Mouse (Mus musculus): ENCODE data around the gene Iffo2. TPM values are rescaled to one million over a fixed set of nuclear protein-coding genes. Genes with fewer than 3 reads are reported as not detected.
A peak's percentile ranks its signal among the peaks of the same experiment; 100 is the strongest.

Gene Iffo2
- total RNA-seq, 2 experiments from 2014 or later: 18.8 to 19.4 TPM

DNA sequence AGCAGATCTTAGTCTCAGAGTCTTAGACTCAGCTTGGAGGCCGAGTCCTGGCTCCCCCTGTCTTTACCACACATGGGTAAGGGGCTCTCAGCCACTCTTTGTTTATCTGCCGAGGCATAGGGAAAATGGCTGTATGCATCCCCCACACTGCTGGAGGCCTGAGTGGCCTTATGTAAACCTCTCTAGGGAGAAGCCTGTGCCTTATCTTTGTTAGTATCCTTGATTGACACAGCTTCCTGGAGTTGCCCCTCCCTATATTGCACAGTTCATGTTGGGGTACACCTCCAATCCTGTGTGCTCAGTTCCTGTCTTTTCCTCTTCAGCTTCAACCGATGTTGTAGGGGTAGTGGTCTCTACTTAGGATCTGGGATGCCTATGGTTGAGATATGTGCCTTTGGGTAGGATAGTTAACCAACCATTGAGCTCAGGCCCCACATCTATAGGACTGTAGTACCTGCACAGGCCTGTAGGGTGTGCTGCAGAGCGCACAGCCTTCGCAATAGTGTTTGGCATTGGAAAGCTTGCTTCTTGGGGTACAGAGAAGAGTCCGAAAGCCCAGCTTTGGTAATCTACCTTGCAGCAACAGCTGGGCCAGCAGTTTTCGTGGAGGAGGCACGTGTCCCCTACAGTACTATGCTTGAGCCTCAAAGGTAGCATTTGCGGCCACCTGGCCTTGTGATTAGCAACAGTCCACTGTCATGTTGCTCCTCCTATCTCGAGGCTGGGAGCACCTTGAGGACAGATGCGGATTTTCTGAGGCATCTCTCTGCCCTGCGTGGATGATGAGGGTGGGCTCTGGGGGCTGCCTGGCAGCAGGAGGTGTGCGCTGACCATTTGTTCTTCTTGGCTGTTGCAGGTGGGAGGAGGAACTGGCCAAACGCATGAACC, 72.3 kb downstream of the Iffo2 start, which contains the start of gene Gm21969:
Gene Gm21969 (plus strand): TSS at position 830 of the 888 bp plus-strand sequence.
- DNase-seq (ENCODE audit: low spot score in 2 of 2): peak; percentile 51 to 60

DNA sequence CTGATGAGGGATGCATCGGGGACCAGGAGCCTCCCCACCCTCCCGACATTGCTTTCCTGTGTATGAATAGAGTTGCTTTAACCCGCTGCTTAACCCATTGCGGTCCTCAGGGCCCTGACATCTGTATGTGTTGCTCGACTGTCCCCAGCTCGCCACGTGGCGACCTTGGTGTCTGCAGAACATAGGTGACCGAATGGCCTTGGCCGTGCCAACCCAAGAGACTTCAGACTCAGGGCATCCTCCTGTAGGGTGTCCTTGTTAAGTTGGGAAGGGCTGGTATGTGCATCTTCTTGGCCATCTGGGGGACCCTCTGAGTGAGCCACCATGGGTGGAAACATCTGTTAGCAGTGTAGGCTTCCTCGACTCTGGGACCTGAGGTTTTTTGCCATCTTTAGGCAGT, 74.9 kb downstream of the Iffo2 start:
- DNase-seq (ENCODE audit: low spot score in 2 of 2): no peak

DNA sequence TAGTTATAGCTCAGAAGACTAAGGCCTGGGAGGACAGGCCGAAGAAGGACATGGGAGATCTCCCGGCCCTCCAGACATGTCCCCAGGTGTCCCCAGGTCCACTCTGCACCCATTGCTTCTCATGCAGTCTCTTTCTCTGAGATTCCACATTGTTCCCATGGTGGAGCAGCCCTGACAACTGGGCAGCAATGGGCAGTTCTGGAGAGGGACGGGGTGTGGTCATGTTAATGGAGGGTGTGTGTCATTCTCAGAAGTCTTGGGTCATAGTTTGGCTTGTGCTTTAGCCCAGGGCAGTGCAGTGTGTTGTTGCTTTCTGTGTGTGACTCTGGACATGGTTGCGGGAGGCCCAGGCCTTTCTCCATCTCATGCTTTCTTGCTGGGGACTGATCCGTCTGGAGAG, 76.4 kb downstream of the Iffo2 start:
- no peak for DNase-seq (ENCODE audit: low spot score in 2 of 2)

DNA sequence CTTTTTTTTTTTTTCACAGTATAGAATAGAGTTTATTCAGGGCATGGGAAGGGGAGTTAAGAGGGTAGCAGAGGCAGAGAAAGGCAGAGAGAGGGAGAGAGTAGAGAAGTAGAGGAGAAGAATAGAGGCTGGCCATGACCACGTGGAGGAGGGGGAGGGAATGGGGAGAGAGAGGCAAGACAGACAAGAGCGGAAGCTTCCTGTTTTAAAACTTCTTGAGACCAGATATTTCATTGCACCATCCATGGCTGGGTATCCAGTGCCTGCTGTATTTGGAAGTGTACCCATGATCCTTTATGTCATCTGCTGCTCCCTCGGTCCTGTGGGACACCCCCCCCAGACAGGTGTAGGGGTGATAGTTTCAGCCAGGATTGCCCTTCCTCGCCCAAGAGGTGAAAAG, 78.6 kb downstream of the Iffo2 start:
- no peak for DNase-seq (ENCODE audit: low spot score in 2 of 2)

DNA sequence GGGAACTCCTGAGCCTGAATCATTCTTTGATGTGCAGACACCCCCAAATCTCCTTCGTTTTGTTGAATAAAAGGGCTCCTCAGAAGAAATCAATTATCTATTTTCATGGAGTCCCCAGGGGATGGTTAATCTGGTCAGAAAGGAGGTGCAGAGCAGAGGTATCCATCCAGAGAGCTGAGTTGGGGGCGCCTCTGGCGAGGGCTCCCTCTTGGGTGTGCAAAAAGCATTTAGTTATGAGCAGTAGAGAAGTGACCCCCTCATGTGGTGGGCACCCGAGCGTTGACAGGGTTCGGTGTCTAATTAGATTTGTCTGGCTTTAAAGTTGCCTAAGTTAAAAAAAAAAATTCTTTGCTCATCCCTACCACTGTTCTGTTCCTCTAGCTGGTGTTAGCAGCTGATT, 80.6 kb downstream of the Iffo2 start:
- no peak for DNase-seq (ENCODE audit: low spot score in 2 of 2)

DNA sequence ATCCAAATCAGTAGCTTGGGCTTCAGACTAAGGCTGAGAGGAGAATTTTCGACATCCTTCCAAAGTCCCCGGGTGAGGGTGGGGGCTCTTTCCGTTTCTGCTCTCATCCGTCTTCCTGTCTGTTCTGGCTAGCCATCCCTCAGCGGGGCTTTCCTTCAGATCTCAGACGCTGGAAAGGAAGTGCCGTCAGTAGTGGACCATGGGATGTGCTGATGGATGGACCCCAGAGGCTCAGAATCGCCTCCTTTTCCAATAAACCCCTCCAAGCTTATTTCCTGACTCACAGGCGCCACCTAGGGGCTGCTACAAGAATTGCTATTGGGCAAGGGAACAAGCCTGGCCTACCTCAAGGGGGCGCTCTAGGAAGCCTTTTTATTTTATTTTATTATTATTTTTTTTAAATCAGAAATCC, 81.2 kb downstream of the Iffo2 start:
- peak; percentile 74 to 84 for DNase-seq (ENCODE audit: low spot score in 2 of 2)

DNA sequence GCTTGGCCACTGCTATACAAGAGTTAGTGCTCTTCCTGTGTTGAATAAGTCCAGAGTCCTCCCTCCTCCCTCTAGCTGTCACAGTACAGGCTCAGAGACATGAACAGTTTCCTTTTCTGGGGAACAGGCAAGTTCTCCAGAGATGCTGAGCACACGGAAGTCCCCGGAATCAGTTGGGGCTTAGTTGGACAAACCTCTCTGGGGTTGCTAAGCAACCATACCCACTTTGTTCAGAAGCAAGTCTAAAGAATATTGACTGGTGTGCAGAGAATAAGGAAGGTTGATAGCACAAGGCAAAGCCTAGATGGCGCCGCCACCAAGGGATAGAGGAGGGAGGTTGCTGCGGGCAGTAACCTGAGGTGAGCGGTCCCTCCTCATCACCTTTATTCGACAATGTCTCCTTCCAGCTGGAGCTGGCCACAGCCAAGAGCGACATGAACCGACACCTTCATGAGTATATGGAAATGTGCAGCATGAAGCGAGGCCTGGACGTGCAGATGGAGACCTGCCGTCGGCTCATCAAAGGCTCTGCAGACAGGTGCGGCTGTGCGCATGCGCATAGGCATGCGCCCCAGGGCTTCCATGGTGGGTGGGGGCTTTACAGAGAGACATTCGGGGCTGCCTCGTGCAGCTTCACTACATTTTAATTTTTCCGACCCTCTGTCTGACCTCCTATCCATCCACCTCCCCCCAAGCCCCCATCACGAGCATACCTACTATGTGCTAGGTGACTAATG, 84.3 kb downstream of the Iffo2 start:
- DNase-seq (ENCODE audit: low spot score in 2 of 2): no peak

DNA sequence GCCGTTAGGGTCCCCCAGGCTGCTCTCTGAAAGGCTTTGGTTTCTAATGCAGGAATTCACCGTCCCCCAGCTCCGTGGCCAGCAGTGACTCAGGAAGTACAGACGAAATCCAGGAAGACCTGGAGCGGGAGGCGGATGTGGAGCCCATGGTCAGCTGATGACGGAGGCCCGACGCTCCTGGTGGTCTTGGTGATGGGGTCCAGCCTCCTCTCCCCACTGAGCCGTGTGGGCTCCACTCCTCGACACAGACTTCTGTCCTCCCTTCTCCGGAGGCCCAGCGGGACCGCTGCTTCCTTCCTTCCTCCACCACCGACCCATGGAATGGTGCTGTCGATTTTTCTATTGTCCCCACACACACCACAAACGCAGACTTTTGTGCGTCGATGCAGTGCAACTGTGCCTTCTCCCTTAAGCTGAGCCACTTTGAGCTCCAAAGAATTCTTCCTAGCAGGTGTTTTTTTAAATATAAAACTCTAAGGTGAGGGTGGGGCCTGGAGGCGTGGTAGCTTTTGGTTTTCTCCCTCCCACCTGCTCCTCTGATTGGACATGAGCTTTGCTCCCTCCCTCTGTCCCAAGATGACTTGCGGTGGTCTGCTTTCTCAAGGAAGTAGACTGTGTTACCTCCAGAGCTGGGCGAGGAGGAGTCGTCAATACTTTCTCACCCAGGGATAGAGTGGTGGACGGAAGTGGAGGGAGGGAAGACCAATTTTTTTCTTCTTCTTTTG, 86.1 kb downstream of the Iffo2 start:
- DNase-seq (ENCODE audit: low spot score in 2 of 2): no peak

DNA sequence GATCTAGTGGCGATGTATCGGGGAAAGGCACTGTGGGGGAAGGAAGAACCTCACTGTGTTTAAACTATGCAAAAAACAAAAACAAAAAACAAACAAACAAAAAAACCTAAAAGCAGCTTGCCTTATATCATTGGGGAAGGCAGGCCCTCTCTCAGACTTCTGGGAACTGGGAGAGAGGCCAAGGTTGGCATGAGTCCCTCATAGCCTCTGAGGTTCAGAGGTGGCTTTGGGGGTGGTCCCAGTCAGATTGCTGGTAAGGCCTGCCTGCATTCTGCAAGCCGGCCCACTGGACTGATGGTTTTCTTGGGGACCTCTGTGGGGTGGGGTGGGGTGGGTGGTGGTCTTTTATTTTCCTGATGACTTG, 86.6 kb downstream of the Iffo2 start:
- no peak for DNase-seq (ENCODE audit: low spot score in 2 of 2)

DNA sequence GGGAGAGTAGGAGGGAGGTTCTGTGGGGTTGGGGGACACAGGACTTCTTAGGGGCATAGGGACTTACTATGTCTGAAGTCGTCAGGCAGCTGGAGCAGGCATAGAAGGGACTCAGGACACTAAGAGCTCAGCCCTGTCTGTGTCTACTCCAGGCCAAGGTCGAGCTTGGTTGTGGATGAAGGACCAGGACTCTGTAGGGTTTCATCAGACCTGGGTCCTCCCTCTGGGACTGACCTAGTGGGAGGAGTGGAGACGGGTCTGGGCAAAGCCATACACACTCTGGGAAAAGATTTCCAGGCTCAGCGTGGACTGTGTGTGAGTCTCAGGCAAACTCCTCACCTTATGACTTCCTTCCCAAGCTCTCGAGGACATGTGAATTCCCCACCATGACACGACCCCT, 89.4 kb downstream of the Iffo2 start:
- DNase-seq (ENCODE audit: low spot score in 2 of 2): no peak

DNA sequence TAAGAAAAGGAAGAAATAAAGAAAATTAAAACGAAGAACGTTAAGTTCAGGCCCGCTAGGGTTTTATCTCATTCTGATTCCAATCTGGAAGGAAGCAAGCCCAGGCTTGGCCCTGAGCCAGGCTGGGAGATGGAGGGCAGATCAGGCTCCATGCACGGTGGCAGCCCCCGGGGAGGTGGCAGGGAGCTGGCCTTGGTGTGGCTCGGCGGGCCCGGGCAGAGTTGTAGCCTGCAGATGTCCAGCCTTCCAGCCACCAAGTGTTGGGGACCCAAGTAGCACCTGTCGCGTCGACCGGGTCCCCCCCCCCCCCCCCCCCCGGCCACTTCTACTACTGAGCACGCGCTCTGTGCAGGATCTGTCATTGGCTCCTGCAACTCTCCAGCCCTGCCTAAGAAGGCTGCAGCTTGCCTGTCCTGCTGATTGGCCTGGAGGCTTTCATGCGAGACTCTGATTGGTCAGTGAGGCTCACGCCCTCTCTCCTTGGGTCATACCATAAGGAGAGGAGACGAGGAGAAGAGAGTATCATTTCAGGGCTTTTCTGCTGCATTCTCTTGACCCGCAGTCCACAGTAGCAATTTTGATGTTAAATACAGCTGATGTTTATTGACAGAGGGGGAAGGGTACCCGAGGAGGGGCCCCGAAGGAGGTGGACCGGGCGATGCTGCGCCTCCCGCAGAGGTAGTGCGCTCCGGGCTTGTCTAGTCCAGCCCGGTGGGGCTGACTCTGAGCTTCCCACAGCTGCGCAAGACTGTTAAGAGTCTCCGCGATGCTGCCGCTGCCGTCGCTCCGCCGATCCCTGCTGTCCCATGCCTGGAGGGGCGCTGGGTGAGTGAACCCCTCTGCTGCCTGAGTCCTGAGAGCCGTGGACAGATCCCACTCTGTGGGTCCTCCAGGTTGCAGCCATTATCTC, 92.3 kb downstream of the Iffo2 start, which contains the start of gene Aldh4a1:
Gene Aldh4a1 (plus strand): TSS at position 494 of the 910 bp plus-strand sequence.
- peak; percentile 82 to 90 for DNase-seq (ENCODE audit: low spot score in 2 of 2)

DNA sequence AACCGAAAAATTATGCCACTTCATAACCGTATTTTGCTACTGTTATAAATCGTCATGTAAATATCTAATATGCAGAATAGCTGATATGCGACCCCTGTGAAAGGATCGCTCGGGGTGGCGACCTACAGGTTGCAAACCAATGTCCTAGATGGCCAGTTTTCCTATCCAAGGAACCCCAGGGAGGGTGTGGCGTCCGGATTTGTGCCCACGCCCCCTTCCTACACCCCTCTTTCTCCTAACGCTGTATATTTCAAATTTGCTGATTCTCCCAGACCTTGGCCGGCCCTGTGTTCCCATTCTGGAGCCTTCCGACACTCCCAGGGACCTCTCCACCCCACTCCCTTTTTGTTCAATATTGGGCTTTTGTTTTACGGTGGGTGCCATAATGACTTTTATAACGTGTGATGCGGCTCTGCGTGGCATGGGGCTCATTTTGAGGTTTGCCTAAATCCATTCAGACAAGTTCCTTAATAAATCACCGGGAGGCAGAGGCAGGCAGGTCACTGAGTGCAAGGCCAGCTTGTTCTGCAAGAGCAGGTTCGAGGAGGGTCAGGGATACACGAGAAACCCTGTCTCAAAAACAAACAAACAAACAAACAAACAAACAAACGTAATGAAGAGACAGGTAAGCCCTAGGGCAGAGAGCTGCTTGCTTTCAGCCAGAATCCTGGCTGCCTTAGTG, 93.2 kb downstream of the Iffo2 start:
- no peak for DNase-seq (ENCODE audit: low spot score in 2 of 2)

DNA sequence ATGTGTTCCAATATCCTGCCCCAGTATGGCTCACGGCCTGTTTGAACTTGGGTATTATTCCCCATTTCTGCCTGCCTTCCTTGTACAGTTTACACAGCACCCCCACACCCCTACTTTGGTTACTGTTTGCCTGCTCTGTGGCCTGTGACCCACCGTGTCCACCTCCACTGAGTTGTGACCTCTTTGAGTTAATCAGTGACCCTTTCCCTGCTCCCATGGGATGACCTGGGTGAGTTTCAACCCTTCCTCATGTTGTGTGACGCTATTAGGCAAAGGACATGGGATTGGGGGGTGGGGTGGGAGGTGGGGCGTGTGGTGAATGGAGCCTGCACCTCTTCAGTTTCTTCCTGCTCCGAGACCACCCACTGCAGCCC, 93.8 kb downstream of the Iffo2 start:
- no peak for DNase-seq (ENCODE audit: low spot score in 2 of 2)

DNA sequence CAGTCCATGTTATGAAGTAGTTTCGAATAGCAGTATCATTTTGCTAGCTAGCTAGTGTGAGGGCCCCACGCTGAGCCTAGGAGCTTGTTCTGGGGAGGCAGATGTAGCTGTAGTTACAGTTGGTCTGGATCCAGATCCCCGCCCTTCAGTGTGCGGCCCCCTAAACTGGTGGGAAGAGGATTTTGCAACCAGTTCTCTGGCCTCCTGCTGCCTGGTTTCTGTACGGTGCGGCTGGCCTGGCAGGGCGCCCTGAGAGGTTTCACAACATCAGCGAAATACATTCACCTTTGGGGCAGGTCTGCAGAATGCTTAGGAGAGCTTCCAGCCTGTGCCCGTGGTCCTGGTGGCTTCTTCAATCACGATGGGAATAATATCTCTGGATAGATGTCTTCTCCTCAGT, 94.4 kb downstream of the Iffo2 start:
- DNase-seq (ENCODE audit: low spot score in 2 of 2): no peak

DNA sequence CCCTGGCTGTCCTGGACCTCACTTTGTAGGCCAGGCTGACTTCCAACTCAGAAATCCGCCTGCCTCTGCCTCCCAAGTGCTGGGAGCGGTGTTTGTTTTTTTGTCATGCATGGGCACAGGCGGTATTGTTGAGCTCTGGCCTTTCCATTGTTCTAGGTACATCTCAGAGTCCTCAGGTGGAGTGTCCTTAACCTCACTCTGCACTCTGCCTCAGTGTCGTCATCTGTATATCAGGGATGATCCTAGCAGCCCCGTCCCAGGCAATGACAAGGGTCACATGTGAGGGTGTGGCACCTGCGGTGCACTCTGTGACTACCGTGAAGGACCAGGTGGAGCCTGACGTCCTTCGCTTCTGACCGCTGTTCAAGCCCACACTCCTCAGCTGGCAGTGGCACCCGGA, 97.0 kb downstream of the Iffo2 start:
- no peak for DNase-seq (ENCODE audit: low spot score in 2 of 2)

DNA sequence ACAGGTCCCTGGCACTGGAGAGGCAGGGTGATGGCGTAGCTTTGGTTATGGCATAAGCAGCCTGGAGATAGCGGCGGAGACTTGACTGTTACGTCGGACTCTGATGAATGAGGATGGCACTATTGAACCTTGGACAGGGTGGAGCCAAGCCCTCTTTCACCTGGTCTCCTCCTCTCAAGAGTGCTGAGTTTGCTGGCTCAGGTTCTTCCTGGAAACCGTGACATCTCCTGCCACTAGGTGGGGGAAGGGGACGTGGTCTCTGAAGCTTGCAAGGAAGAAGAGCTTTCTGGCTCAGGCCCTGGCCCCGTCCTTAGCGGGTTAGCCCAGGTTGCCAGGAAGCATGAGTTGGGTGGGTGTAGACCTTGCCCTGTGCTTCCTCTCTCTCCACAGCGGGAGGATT, 99.8 kb downstream of the Iffo2 start:
- DNase-seq (ENCODE audit: low spot score in 2 of 2): no peak

DNA sequence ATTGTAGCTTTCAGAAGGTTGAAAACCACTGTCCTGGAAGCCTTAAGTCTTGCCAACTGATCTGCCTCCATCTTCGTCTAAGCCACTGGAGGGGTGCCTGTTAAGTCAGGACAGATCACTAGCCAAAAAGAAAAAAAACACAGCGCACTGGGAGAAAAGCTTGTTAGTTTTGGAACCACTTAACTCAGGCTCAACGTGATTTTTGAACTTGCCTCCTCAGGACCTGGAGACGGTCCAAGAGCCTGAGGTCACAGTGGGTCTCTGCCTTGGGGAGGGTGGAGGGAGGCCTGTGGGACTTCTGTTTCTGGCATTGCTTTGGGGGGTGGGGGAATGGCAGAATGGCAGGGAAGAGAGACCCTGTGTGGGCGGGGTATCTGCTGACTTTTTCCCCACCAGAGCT, 100.8 kb downstream of the Iffo2 start:
- DNase-seq (ENCODE audit: low spot score in 2 of 2): no peak

DNA sequence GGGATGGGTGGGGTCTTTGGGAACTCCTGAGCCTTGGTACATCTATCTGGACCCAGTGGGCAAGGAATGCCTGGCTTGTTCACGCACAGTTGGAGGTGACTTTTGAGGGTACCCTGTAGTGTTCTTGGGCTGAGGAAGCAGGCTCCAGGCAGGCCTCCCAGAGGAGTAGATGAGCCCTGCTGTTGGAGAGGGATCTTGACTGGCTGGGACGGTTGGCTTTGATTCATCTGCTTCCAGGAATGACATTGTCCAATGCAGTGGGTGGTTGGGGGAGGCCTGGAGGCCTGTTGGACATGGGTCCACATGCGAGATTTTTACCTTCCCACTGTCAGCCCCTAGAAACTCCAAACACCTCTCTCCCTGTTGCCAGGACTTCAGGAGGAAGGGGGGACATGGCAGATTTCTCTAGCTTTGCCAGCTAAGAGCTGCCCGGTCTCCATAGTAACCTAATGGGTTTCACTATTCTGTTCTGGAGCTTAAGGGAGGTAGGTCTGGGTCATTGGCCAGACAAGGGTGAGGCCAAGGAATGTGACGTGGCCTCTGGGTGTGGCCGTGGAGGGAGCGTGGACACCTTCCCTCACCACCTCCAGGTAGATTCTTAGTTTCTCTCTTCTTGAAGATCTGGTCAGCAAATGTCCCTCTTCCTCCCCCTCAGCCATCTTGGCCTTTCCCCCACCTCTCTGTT, 101.4 kb downstream of the Iffo2 start:
- DNase-seq (ENCODE audit: low spot score in 2 of 2): no peak

DNA sequence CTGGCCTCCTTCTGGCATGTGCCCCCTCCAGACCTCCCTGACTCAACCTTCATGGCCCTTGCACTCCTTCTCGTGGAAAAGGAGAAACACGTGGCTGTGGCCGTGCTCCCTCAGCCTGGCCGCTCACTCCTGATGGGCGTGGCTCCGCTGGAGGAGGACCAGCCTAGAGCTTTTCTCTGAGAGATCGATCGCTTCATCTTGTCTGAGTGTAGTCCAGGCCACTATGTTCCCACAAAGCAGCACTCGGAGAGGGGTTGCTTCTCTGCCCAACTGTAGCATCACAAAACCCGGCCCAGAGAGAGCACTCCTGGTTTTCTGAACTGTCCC, 101.9 kb downstream of the Iffo2 start:
- no peak for DNase-seq (ENCODE audit: low spot score in 2 of 2)

DNA sequence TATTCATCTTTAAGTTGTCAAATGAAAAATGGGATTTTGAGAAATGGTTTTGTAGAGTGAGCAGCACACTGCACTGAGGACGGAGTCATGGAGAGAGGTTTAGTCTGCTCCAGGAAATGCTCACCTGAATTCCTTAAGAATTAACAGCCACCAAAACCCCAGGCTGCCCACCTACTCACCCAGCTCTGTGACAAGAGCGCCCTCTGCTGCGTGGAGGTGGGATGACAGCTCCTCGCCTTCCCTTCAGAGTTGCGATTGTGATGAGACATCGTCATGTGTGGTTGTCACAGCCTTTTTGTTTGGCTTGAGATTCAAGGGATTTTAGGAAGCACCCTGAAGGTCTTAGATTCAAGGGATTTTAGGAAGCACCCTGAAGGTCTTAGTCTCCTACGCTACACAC, 106.0 kb downstream of the Iffo2 start:
- DNase-seq (ENCODE audit: low spot score in 2 of 2): peak; percentile 70 to 82
